Mouse (Mus musculus): ENCODE measurements around the gene Pgk1. TPM values are rescaled to one million over a fixed set of nuclear protein-coding genes. Genes with fewer than 3 reads are reported as not detected.

The Pgk1 gene
- 130 and 194 TPM in 2 replicates for polyA plus RNA-seq (2015; fragmentation: Nextera tagmentation; extraction: Ambion mirVana)

GRCm38 (mm10) chrX:106186713-106187649, at the start of gene Pgk1:
Gene Pgk1 (plus strand): TSS chrX:106187100.

DNA sequence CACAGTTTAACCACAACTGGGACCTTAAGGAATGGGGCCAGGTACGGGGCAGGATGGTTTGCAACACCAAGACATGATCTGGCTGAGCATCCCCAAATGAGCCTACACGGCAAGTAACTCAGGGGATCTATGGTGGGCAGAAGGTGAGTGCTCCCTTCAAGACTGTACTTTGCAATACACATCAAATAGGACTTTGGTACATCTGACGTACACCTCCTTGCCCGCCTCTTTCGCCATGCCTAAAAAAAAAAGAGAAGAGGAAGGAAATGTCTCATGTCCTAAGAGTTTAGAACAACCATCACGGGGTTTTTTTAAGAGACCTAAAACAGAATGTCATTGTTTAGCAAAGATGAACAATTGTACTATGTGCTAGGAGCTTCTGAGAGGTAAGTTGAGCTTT, 44.0 kb upstream of the Pgk1 start, which contains the start of gene Tlr13:
Gene Tlr13 (plus strand): TSS at position 269 of the 400 bp plus-strand sequence.

DNA sequence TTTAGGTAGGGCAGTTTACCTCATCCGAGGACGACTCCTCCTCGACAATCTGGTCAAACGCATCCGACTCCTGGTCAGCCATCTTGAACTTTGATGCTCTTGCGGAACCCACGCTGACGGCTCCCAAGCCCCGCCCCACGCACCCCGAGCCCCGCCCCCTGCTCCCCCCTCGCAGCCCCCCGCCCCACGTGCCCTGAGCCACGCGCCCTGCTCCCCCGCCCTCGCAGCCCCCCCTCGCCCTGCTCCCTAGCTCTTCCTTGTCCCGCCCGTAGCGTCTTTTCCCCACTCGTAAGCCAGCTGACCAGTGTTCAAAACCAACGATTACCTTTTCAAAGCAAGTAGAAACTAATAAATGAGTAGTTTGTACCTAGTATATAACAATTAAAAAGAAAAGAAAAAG, 34.2 kb downstream of the Pgk1 start, which contains the start of gene Taf9b:
Gene Taf9b (minus strand): TSS at position 101 of the 400 bp plus-strand sequence.

Other genes starting within 250 kb of the Pgk1 start
- gene Magt1, start 175.2 kb upstream of the Pgk1 start, polyA plus RNA-seq (2015; fragmentation: Nextera tagmentation; extraction: Ambion mirVana) = 23.7 and 30.6 TPM in 2 replicates
- 590 and 1,189 TPM in 2 replicates for gene Cox7b, start 171.4 kb upstream of the Pgk1 start, polyA plus RNA-seq (2015; fragmentation: Nextera tagmentation; extraction: Ambion mirVana)
- gene Atp7a, start 159.8 kb upstream of the Pgk1 start, polyA plus RNA-seq (2015; fragmentation: Nextera tagmentation; extraction: Ambion mirVana) = 19.1 and 21.0 TPM in 2 replicates
- gene Tlr13, start 43.9 kb upstream of the Pgk1 start, polyA plus RNA-seq (2015; fragmentation: Nextera tagmentation; extraction: Ambion mirVana) = 1.4 and 2.0 TPM in 2 replicates
- 15.0 and 25.4 TPM in 2 replicates for gene Taf9b, start 34.1 kb downstream of the Pgk1 start, polyA plus RNA-seq (2015; fragmentation: Nextera tagmentation; extraction: Ambion mirVana)
- gene Fnd3c2, start 68.3 kb downstream of the Pgk1 start, polyA plus RNA-seq (2015; fragmentation: Nextera tagmentation; extraction: Ambion mirVana) = 0.08 TPM in 1 of 2 replicates, not detected in the other

Measured in adrenal gland, postnatal 0 days (tissue).